Mouse (Mus musculus) stomach, embryonic 16.5 days (tissue): ENCODE measurements around the gene Hc. TPM values are rescaled to one million over a fixed set of nuclear protein-coding genes. Genes with fewer than 3 reads are reported as not detected.

Experiments used
- ATAC-seq: fragments of 200-750 bp; cut with Nextera tagmentation; 2 replicates; pipeline ENCODE4 v1.8.0; 2017; ENCODE audit warnings: moderate number of reproducible peaks, moderate TSS enrichment; ENCODE audit not compliant: insufficient read depth, low FRiP score
- H3K27ac ChIP-seq: fragments of 300-500 bp; sonication (generic); 2 replicates; pipeline ENCODE4 v1.5.1; 2014; ENCODE audit warnings: low read length
- H3K27me3 ChIP-seq: fragments of 300-500 bp; sonication (generic); 2 replicates; pipeline ENCODE4 v1.6.1; 2014; ENCODE audit warnings: low read length, control low read depth, mixed read lengths; ENCODE audit not compliant: control insufficient read depth, insufficient read depth
- H3K36me3 ChIP-seq: fragments of 300-500 bp; sonication (generic); 2 replicates; pipeline ENCODE4 v1.6.1; 2014; ENCODE audit warnings: low read length; ENCODE audit not compliant: control insufficient read depth, insufficient read depth
- H3K4me1 ChIP-seq: fragments of 300-500 bp; sonication (generic); 2 replicates; pipeline ENCODE4 v1.6.1; 2014; ENCODE audit warnings: low read length, control low read depth, mixed read lengths; ENCODE audit not compliant: control insufficient read depth, insufficient read depth
- H3K4me2 ChIP-seq: fragments of 300-500 bp; sonication (generic); 2 replicates; pipeline ENCODE4 v1.6.1; 2014; ENCODE audit warnings: low read depth, low read length, mixed read lengths
- H3K4me3 ChIP-seq: fragments of 300-500 bp; sonication (generic); replicated peaks from 2 replicates; pipeline ENCODE4 v1.5.1; 2014; ENCODE audit warnings: mild to moderate bottlenecking, low read length
- H3K9ac ChIP-seq: fragments of 300-500 bp; sonication (generic); 2 replicates; pipeline ENCODE4 v1.6.1; 2014; ENCODE audit warnings: low read length
- H3K9me3 ChIP-seq: fragments of 300-500 bp; sonication (generic); replicated peaks from 2 replicates; pipeline ENCODE4 v1.6.1; 2016; ENCODE audit warnings: low read length, control low read depth; ENCODE audit not compliant: control insufficient read depth
- WGBS: fragments of 180-500 bp; shearing (Covaris S2); extraction: QIAGEN DNeasy Blood & Tissue Kit; methylation state at CpG from one replicate; pipeline ENCODE4 v1.1.7; 2014; 5-methylcytosine and 5-hydroxymethylcytosine counted together
- polyA plus RNA-seq: library from polyadenylated mRNA; unstranded; fragments of >200 nt; fragmentation: Nextera tagmentation; extraction: Ambion mirVana; gene quantifications from 2 replicates; pipeline ENCODE4 v1.2.1, GENCODE M21; 2015

The Hc gene
- polyA plus RNA-seq, 1 experiment from 2014 or later: 2.3 TPM

DNA sequence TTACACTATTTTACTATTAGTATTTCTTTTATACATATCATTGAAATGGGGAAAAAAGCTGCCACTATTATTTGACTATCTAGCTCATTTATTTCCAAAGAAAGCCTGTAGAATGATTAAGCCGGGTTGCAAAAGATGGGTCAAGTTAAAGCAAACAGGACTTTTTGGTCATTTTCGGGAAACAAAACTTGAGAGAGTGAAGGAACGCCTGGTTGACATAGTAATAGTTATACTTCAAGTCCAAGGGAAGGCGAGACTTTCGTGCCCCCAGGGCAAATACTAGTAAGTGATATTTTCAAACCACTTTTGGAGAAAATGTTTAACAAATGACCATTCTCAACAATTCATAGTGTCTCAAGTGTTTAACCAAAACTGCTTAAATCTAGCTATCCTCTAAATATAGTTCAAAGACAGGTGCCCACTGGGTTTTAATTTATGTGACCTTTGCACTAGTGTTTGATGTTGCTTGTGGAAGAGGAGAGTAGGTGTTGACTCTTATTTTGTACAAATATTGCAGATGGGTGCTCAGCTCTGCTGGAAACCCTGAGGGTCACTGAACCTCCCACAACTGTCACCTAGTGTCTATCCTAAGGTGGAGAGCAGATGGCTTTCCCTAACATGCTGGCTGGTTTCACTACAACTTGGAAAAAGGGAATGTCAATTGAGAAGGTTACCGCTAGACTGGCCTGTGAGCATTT, 2.2 kb upstream of the Hc start:
- Histone ChIP-seq H3K4me1 (no peaks in the 10 kb centered on the region), H3K9me3 (no peaks in the 10 kb centered on the region), H3K27ac (no peak overlapping the region), H3K27me3 (no peaks in the 10 kb centered on the region), H3K4me3 (no peak overlapping the region), H3K36me3 (no peaks in the 10 kb centered on the region), H3K9ac (no peak overlapping the region), H3K4me2 (no peak overlapping the region)
- WGBS: 76% methylated on average over 6 of the region's 6 CpGs
- ATAC-seq: no peak

DNA sequence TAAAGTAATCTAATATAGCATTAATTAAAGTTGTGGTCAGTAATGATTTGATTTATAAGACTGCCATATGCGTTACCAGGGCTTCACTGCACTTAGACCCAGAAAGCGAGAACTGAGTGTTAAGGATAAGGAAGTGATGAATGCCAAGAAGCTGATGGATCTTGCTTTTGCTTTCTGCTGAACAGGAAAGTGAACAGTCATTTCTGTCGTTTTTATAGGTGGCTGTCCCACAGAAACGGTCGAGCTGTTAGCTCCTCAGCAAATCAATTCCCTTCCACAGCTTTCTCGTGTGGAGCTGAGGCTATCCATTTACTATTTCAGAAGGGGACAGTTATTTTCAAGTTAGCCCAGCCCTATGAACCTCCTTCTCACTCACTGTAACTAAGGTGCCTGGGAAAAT, 341 bp downstream of the Hc start:
- Histone ChIP-seq H3K4me1 (no peaks in the 10 kb centered on the region), H3K4me3 (no peak overlapping the region), H3K27ac (no peak overlapping the region), H3K4me2 (no peak overlapping the region), H3K27me3 (no peaks in the 10 kb centered on the region), H3K36me3 (no peaks in the 10 kb centered on the region), H3K9me3 (no peaks in the 10 kb centered on the region), H3K9ac (no peak overlapping the region)
- no peak for ATAC-seq
- WGBS: 49% methylated on average over 6 of the region's 6 CpGs

DNA sequence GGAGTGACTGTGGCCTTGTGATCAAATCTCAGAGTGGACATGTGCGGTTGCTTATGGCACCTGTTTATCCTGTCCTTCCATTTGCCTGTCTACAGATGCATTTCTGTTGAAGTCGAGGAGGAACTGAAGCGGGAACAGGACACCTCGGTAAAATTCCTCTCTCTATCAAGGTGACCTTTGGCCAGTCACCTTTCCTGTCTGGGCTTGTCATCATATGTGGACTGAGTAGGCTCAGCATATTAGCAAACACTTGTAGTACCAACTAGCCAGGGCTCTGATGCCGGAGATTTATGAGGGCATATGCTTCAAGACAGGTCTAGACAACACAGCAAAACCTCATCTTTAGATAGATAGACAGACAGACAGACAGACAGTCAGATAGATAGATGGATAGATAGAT, 982 bp downstream of the Hc start:
- Histone ChIP-seq H3K36me3 (no peaks in the 10 kb centered on the region), H3K4me3 (no peak overlapping the region), H3K4me2 (no peak overlapping the region), H3K9ac (no peak overlapping the region), H3K9me3 (no peaks in the 10 kb centered on the region), H3K27me3 (no peaks in the 10 kb centered on the region), H3K27ac (no peak overlapping the region), H3K4me1 (no peaks in the 10 kb centered on the region)
- WGBS: 78% methylated on average over 5 of the region's 5 CpGs
- ATAC-seq: no peak

DNA sequence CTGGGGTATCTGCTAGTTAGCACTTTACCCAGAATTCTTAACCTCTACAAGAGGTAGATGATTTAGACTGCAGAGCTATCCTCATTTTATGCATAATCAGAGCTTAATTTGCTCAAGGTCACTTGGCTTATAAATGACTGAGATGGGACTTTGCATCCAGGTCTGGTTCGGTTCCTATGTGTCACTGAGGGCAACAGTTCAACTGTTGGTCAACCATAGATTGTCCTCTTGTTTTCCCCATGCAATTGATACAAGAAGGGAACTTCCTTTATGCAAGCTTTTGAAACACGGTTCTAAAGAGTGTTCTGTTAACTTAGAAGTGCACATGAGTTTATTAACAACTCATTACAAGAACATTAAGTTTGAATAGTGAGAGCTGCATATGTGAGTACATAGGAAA, 2.9 kb downstream of the Hc start:
- Histone ChIP-seq H3K27me3 (no peaks in the 10 kb centered on the region), H3K27ac (no peak overlapping the region), H3K9me3 (no peaks in the 10 kb centered on the region), H3K4me2 (no peak overlapping the region), H3K36me3 (no peaks in the 10 kb centered on the region), H3K4me1 (no peaks in the 10 kb centered on the region), H3K4me3 (no peak overlapping the region), H3K9ac (no peak overlapping the region)
- no peak for ATAC-seq
- 68% methylated on average over 2 of the region's 2 CpGs for WGBS

DNA sequence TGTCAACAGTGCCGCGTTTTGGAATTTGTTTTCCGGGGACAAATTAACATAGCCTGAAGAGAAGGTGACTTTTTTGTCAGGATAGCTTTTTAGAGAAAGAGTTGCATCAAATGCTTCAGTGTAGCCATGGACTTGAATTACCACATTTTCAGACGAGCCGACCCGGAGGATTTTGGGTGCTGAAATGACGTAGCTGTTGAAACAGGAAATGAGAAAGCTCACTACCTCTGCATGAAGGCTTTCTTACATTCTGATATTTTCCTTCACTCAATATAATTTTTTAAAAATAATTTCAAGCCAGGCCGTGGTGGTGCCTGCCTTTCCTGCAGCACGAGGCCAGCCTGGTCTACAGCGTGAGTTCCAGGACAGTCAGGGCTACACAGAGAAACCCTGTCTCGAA, 4.0 kb downstream of the Hc start:
- H3K36me3 ChIP-seq: no peaks in the 10 kb centered on the region
- no peak overlapping the region for H3K4me3 ChIP-seq
- ATAC-seq: no peak
- no peaks in the 10 kb centered on the region for H3K4me1 ChIP-seq
- no peaks in the 10 kb centered on the region for H3K27me3 ChIP-seq
- no peak overlapping the region for H3K4me2 ChIP-seq
- no peak overlapping the region for H3K27ac ChIP-seq
- no peak overlapping the region for H3K9ac ChIP-seq
- WGBS: 79% methylated on average over 11 of the region's 11 CpGs
- no peaks in the 10 kb centered on the region for H3K9me3 ChIP-seq

DNA sequence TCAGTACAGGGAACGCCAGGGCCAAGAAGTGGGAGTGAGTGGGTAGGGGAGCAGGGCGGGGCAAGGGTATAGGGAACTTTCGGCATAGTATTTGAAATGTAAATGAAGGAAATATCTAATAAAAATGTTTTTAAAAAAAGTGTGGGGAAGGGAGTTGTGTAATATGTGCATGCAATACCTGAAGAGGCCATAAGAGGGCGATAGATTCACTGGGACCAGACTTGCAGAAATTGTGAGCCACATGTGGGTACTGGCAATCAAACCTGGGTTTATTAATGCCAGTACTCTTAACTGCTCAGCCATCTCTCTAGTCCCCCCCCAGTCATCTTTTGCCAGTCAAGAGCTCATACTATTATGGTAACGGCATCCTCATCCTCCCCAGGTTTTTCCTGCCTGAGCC, 12.4 kb downstream of the Hc start:
- no peaks in the 10 kb centered on the region for H3K9me3 ChIP-seq
- H3K36me3 ChIP-seq: no peaks in the 10 kb centered on the region
- H3K4me1 ChIP-seq: no peaks in the 10 kb centered on the region
- H3K27ac ChIP-seq: no peak overlapping the region
- H3K4me2 ChIP-seq: no peak overlapping the region
- H3K27me3 ChIP-seq: no peaks in the 10 kb centered on the region
- H3K4me3 ChIP-seq: no peak overlapping the region
- 37% methylated on average over 5 of the region's 5 CpGs for WGBS
- no peak for ATAC-seq
- no peak overlapping the region for H3K9ac ChIP-seq

DNA sequence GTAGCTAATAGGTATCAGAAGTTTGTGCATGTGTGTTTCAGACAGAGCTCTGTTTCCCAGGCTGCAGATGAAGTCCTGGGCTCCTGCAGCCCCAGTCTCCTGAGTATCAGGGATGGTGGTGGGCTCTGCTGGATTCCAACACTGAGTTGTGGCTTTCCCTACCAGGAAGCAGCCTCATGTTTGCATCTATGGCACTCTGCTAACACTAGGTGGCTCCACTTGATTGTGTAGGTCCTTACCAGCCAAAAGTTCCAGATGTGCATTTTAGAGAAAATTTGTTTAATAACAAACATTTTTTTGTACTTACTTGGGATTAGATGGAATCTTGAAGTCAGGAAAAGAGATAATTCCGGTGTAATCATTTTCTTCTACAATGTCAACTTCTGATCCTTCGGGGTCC, 16.3 kb downstream of the Hc start:
- Histone ChIP-seq H3K4me3 (no peak overlapping the region), H3K36me3 (no peaks in the 10 kb centered on the region), H3K27ac (no peak overlapping the region), H3K4me1 (no peaks in the 10 kb centered on the region), H3K9ac (no peak overlapping the region), H3K4me2 (no peak overlapping the region), H3K27me3 (no peaks in the 10 kb centered on the region), H3K9me3 (no peaks in the 10 kb centered on the region)
- WGBS: 63% methylated on average over 2 of the region's 2 CpGs
- no peak for ATAC-seq

DNA sequence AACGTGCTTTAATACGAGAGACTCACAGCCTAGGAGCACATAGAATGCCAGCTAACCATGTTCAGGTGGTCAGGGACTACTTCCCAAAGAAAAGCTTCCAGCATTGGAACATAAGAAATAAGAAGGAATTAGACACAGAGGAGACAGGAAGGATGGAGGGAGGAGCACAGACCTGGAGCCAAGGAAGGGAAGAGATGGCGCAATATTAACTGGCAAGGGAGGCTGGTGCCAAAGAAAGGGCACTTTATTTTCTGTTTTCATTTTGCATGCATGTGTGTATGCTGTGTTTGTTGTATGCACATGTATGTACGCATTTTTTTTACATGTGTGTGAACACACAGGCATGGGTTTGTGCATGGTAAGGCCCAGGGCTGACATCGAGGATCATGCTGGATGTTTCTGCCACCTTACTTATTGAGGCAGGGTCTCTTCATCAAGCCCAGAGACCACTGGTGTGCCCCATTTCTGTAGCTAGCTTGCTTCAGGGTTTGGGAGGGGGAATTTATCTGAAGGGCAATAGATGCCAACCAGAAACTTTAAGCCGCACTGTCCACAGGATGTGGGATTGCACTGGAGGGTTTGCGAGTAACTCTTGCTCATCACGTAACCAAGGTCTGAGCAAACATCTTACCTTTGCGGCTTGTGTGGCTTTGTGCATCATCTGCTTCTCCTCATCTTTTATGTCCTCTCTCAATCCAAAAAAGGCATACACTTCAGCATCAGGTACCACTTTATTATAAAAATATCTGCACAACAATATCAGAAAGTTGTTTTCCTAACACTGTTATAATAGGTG, 22.5 kb downstream of the Hc start:
- no peak overlapping the region for H3K9ac ChIP-seq
- H3K9me3 ChIP-seq: no peaks in the 10 kb centered on the region
- no peak overlapping the region for H3K4me3 ChIP-seq
- no peak overlapping the region for H3K4me2 ChIP-seq
- no peaks in the 10 kb centered on the region for H3K36me3 ChIP-seq
- no peaks in the 10 kb centered on the region for H3K4me1 ChIP-seq
- no peaks in the 10 kb centered on the region for H3K27me3 ChIP-seq
- ATAC-seq: no peak
- no peak overlapping the region for H3K27ac ChIP-seq
- 93% methylated on average over 9 of the region's 9 CpGs for WGBS

DNA sequence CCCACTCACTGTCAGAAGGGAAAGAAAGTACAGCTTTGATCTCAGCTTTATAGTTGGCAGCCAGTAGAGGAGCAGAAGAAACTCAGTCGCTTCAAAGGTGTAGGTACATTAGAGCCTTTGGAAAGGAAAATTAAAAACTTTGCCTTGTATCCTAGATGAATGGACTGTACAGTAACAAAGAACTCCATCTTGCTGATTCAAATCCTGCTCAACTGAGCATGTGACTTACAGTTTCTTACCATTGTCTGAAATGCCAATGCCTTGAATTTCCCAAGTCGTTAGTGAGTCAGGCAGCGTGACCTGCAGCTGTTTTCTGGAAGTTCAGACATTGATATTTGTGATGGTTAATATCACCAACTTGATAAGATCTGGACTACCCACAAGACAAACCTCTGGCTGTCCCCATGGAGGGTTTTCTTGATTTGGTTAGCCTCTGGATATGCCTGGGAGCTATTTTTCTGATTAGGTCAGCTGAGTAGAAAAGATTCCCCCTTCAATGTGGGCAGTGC, 36.5 kb downstream of the Hc start:
- no peak overlapping the region for H3K4me2 ChIP-seq
- no peak for ATAC-seq
- H3K4me3 ChIP-seq: no peak overlapping the region
- H3K9me3 ChIP-seq: no peaks in the 10 kb centered on the region
- no peaks in the 10 kb centered on the region for H3K27me3 ChIP-seq
- no peak overlapping the region for H3K27ac ChIP-seq
- H3K36me3 ChIP-seq: no peaks in the 10 kb centered on the region
- H3K4me1 ChIP-seq: no peaks in the 10 kb centered on the region
- no peak overlapping the region for H3K9ac ChIP-seq
- WGBS: 79% methylated on average over 3 of the region's 3 CpGs
